Mouse (Mus musculus) thymus, adult 2 months (tissue): Measurements from ENCODE around the gene Prm2.

Experiments used
- CTCF ChIP-seq: fragments of 200-500 bp; IDR thresholded peaks from 2 replicates; pipeline ENCODE4 v1.5.1; 2012; ENCODE audit warnings: mild to moderate bottlenecking, control low read depth, low read length, moderate library complexity, borderline replicate concordance; ENCODE audit not compliant: control insufficient read depth, poor library complexity, insufficient read depth; ENCODE audit errors: extremely low read depth
- POLR2A ChIP-seq: fragments of 200-500 bp; IDR thresholded peaks from 2 replicates; pipeline ENCODE4 v1.6.1; 2012; ENCODE audit warnings: mild to moderate bottlenecking, low read length, control low read depth, moderate library complexity; ENCODE audit not compliant: control insufficient read depth, poor library complexity, insufficient read depth; ENCODE audit errors: extremely low read depth

GRCm38 (mm10) chr16:10770531-10771325 is 25.2 kb downstream of the Prm2 start:
- TF ChIP-seq POLR2A (no peak), CTCF (no peak)
